Mouse (Mus musculus) mouse embryonic stem cell (cell line): Measurements from ENCODE around the gene Olfr520.
"Not testable (repeated sequence)": the region's sequence is repeated elsewhere in the genome, so short reads cannot be mapped to it uniquely, and the experiment has no call there.

Source experiments
- in situ Hi-C, 2 experiments: fragments of 300-500 bp; cut with MboI; formaldehyde crosslinking; loops; 1 replicate in 1 of 2; 3 replicates in 1 of 2; pipeline ENCODE4 v1.14.3; 2019 to 2020; ENCODE audit warnings: low sequenced_read_pairs in 2 of 2, low pct_unique_long_range_greater_than_20kb in 1 of 2, mixed read lengths in 1 of 2; ENCODE audit not compliant: unreplicated experiment in 1 of 2

Gene Olfr520

DNA sequence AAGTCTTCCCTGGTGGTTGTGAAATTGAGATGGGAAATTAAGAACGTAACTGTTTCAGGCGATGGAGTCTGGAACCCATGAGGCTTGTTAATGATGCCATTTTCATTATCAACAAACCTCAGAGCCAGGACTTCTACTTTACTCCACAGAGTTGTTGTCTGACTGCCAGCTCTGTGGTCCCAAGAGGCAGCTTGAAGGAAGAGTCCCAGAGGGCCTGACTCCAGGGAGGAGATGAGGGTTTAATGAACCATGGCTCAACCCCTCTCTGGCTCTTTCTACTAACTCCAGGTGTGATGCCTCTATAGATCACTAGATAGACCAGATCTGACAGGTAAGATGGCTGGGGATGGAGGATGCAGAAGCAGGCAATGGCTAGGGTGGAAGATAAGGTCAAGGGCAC lies at the start of gene Olfr520:
TSS of gene Olfr520 (plus strand) at position 301 of the 400 bp plus-strand sequence.
- in situ Hi-C loops = no loop called here

DNA sequence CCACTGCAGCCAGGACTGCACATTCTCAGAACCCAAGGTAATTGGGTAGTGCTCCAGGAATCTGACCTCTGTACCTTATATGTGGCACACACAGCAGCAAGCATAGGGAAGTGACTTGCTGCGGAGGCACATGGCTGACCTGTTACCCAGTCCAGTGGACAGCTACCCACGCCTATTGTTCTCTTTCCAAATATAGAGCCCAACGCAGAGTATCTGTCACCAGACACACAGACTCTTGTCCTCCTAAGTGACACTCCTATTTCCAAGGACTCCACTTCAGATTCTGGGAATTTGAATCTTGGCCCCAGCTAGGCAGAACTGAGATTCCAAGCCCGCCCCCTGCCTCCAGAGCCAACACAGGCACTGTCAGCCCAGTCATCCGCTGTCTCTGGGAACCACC lies 49.3 kb upstream of the Olfr520 start:
- in situ Hi-C loops = no loop called here

DNA sequence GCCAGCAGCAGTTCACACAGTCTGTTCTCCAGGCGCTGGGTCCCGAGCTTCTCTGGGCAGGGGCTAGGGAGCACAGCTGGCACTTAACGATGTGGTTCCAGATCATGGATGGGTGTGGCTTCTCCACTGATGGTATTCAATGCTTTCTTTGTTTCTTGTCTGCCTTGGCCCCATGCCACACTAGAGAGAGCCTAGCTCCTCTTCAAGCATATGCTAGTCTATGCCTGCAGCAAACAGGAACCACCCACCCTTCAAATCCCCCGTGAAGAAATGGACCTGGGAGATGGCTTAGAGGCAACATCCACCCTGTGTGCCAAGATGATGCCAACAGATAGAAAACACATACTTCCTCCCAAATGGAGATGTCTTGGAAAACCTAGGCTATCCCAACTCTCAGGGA lies 46.0 kb upstream of the Olfr520 start:
- in situ Hi-C loops = no loop called here

DNA sequence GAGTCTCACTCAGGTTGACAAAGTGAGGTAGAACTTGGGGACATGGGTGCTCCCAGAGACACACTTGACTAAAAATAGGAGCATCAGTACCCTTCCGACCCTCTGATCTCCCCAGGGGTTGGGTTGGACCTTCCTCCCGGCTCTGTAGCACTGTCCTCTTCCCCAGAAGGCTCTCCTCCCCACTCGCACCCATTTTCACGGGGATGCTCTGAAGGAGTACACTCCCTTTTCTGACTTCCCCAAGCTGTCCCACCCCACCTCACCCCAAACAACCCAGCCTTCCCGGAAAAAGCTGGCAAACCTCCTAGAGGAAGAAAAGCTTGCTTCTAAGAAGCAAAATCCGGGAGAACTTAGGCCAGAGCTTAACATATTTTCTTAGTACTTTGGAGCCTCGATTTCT lies 39.3 kb upstream of the Olfr520 start:
- in situ Hi-C loops = no loop called here

DNA sequence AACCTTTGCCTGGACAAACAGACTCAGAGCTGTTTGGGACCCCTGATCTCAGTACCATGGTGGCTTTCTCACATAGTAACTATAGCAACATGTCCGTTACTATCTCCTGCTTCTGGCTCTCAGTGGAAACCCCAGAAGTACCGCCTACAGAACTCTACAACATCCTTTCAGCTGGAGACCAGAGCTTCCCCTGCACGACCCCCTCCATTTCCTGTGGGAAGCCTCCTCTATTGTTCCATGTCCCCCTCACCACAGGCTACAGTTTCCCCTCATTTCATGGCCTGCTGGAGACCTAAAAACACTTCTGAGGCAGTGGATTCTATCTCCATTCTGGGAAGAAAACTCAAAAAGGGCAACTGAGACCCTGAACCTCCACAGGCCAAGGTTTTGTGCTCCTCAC lies 37.7 kb upstream of the Olfr520 start:
- in situ Hi-C loops = no loop called here

DNA sequence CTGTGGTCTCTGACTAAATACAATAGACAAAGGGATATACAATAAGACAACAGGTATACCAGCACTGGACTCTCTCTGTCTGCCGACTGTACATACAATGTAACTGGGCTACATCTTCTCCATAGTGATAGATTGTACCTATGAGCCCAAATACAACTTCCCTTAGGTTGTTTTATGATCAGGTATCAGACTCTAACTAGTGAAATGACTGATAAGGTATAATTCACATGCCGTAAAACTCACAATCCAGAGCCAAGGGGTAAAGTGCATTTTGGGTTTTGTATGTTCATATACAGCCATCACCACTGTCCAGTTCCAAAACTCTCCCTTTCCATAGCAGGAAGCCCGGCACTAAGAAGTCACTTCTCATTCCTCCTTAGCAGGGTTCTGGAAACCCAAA lies 36.7 kb upstream of the Olfr520 start:
- in situ Hi-C loops = no loop called here

DNA sequence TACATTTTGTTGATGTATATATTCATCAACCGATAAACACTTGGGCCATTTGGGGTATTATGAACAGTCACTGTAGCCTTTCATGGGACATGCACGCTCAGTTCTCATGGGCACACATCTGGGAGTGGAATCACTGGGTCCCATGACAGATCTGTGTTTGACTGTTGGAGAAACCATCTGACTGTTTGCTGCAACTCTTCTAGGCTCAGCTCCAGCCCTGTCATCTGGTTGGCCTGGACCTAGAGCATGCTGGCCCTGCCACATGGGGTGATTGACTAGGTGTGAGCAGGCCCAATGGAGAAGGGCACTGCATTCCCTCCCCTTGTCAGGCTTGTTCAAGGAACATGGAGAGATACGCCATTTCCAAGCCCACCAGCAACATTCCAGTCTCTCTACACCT lies 36.1 kb upstream of the Olfr520 start:
- in situ Hi-C loops = no loop called here

DNA sequence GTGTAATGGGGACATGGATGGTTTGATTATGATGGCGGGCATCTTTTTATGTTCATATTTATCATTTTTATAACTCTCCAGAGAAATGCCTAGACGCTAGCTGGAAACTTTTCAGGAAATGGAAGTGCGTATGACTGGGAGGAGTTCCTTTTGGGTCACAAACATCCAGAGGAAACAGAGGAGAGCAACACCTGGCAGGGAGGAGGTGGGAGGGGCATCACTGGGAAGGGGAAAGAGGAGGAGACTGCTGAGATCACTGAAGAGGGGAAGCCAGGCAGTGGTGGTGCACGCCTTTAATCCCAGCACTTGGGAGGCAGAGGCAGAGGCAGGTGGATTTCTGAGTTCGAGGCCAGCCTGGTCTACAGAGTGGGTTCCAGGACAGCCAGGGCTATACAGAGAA lies 35.6 kb upstream of the Olfr520 start:
- in situ Hi-C loops = not testable (repeated sequence)

DNA sequence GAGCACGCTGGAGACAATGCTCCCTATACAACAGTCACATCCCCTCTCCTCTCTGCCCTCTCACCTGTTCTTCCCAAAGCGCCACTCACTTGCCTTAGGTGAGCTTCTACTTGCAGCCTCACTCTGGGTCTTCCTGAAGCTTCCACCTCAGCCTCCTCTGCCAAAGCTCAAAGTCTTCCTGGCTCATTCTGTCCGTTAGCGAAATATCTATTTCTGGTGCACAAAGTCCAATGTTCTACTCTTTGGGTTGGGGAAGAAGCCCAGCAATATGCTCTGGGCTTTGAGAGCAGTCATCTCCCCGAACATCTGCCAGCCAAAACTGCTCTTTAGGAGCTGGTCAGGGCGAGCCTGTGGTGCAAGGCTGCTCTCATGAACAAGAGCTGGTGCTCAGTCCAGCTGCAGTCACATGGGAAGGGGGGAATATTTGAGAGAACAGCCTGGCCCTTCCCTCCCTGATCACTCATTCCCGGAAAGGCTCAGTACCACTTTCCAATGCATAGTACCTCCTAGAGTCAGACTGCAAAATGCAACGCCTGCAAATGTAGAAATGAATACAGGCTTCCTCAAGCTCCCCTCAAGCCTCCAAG lies 34.5 kb upstream of the Olfr520 start:
- in situ Hi-C loops = no loop called here

DNA sequence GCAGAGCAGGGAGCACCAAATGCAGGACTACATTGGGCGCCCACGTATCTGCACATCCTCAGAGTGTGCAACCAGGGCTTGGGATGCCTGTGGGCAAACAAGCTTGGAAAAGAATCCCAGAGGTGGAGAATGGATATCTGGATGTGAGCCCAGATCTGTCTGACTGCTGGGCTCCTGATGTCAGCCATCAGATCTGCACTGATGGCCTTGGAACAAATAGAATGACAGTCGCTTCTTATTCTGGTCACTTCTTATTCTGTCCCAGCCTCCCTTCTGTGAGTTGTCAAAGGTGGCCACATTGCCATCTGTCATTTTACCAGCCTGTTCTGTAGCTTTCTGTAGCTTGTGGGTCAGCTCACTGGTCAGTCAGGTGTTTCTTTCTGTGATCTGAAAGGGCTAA lies 31.5 kb upstream of the Olfr520 start:
- in situ Hi-C loops = no loop called here

DNA sequence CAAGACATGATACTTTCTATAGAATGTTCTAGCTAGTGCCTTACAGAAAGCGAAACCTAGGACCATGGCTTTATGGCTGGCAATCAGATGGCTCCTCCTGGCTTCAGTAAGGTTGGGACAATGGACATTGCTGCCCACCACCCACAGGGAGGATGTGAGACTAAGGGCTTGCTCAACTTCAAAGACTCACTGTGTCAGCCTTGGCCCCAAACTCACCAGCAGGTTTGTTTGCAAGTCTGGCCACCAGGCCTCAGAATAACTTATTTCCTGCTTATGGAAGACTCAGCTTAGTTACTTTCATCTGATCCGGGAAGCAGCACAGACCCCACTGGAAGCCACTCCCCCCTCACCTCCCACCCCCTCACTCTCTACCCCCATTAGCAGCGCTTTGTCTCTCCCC lies 31.0 kb upstream of the Olfr520 start:
- in situ Hi-C loops = no loop called here

DNA sequence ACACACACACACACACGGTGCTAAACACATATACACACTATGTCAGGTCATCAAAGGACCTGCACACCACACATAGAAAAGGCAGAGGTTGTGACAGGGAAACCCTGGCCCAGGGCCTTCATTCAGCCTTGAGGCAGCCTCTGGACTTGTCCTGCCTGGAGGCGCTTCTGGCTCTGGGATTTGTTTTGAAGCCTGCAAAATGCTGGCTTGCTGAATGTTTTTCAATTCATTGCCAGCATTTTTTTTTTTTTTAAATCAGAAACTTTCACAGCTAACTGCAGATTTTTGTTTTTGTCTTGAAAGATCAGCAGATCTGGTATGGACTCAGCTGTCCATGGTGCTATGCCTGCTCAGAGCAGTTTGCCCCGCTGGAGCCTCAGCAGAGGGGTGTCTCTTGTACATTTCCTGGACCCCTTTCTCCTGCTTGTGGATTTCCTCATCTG lies 30.3 kb upstream of the Olfr520 start:
- in situ Hi-C loops = no loop called here

DNA sequence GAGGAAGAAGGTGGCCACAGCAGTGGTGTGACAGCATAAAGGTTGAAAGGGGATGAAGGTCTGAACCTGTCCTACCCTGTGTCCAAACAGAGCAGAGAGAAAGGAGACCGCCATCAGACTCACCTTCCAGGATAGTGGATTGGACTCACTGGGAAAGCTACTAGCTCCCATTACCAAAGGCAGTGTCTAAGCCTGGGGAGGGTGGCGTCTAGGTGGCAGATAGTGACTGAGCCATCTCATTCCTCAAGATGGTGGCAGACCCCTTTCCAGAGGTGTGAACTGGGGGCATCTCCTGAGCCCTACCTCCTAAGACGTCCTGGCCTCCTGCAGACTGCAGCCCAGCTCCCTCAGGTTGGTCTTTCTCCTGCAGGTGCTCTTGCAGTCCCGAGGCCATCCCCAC lies 29.4 kb upstream of the Olfr520 start:
- in situ Hi-C loops = no loop called here

DNA sequence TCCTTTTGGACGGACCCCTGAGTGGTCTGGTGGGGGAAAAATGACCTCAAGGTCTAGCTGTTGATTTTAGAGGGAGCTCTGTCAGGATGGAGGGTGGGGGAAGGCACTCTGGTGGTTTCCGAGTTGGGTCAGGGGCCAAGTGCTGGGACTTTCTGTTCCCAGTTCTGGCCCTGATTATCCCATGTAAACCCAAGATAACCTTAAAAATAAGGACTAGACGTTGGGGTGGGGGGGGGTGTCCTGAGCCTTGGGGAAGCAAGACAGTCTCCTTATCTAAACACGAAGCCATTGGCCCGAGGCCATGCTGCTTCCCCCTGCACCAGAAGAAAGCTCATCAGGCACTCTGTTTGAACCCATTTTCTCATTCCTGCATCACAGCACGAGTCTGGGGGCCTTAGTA lies 27.9 kb upstream of the Olfr520 start:
- in situ Hi-C loops = no loop called here

DNA sequence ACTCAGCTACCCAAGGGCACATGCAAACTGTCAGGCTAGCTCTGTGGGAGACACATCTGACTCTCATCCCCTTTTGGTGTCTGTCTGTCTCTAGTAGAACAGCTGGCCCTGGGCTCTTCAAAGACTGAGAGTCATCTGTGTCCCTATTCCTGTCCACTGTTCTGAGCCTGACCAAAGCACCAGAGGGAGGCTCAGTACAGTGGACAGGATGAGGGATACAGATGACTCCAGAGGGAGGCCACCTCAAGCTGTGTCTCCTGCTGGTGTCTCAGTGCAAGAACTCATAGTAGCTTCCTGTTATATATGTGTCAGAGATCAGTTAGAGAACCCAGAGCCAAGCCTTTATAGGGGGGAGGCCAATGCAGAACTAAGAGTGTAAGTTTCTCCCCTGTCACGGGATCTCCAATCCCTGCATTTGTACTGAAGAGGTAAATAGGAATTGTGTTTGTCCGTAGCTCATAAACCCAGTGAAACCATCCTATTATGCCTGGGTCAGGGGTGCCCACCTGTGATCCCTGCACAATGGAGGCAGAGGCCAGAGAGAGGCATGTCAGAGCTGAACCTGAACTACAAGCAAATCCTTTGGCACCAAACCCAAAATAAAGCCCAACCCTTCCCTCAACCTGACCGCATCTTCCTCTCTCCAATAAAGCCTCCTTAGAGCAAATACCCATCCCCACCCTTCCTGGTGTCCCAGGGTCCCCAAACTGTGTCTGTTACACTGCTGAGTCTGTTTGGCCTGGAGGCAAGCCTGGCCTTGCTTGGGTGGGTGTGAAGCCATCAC lies 25.1 kb upstream of the Olfr520 start:
- in situ Hi-C loops = no loop called here

DNA sequence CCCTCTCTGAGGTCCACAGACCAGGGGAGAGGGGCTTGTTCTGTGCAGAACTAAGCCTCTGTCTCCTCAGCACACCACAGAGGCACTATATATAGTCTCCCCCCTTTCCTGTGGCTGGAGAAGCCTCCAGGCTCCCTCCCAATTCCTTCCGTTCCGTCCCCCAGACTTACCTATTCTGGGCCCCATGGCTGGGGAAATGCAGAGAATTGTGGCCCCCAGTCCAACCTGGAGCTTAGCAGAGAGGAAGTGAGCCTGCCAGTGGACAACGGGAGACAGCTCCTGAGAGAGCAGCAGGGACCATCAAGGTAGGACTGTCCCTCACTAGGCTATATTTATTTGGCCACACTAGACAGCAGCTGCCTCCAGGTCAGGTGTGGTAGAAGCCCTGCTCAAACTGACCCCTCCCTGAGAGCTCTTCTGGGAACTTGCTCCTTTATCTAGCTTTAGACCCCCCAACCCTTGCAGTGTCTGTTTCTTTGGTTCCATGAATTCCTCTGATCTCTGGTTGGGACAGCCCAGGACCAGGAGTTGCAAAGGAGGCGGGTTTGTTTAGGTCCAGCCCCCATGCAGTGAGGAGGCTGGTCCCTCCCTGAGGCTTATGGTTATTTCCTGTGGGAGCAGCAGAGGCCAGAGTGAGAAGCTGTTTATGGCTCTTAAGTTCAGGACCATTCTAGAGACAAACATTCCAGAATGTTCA lies 23.6 kb upstream of the Olfr520 start:
- in situ Hi-C loops = no loop called here

DNA sequence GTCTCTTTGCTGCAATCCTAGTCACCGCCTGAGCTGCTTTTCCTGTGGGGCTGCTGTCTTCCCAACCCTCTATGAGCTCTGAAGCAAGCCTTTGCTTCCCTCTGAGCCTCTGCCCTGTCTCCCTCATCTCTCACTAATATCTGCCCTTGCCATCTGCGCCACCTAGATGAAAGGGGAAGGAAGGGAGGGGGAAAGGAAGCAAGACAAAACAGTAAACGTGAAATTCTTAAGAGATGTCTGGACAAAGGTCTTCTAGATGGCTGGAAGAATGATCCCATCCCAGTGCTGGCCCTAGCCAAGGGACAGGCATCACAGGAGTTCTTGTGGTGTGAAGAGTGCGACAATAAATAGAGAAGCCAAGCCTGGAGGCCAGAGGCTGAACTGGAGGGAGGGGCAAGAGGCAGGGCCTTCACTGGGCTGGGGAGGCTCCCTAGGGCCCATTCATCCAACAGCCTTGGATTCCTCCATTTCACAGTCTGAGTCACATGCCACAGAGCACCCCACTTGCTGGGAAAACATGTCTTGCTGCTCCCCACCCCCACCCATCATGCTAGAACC lies 23.0 kb upstream of the Olfr520 start:
- in situ Hi-C loops = no loop called here

DNA sequence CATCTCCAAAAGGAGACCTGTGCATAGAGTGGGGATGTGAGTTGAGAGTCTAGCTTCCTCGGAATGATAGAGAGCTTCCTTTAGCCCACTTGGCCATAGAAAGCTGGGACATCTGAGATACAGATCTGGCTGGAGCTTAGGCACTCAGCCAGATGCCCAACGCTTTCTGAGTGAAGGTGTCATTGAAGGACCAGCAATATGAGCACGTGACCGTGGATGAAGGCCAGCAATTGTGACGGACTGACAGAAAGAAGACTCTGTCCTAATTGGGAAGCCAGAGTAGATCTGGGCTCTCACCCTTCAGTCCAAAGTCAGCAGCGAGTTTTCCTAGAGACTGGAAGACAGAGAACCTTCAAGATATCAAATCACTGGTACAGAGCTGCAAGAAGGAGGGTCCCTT lies 22.4 kb upstream of the Olfr520 start:
- in situ Hi-C loops = no loop called here

DNA sequence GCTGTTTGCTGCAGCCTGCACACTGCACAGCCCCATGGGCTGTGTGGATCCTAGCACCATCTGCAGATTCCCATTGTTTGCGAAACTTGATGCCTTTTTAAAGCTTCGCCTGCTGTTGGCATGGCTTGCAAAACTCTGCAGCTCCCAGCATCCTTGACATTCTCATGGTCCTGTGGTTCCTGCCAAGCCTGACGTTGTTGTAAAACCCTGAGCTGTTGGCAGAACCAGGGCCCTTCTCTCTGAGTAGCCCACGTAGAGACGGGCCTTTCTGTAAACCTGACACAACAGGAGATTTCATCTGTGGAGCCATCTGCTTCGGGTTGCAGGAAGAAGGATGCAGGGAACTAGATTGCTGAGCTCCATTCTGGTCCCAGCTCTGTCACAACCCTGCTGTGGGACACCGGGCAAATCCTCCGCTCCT lies 21.8 kb upstream of the Olfr520 start:
- in situ Hi-C loops = no loop called here
